Mouse (Mus musculus): ENCODE results near the gene Tmem60.

The Tmem60 gene

GRCm38 (mm10) chr5:20881915-20882800 is at the start of gene Tmem60, which contains the start of gene Phtf2:
Gene Tmem60, plus strand, starts transcription at chr5:20882191.
Gene Phtf2, minus strand, starts transcription at chr5:20882124.
- peak; percentile 99 for DNase-seq (ENCODE audit: low spot score in 2 of 2)

GRCm38 (mm10) chr5:20834399-20834798 is 47.6 kb upstream of the Tmem60 start:
- DNase-seq (ENCODE audit: low spot score in 2 of 2): no peak

- no peak for DNase-seq (ENCODE audit: low spot score in 2 of 2)
Observed at GRCm38 (mm10) chr5:20837082-20837481, 44.9 kb upstream of the Tmem60 start.

GRCm38 (mm10) chr5:20843405-20843804 is 38.6 kb upstream of the Tmem60 start:
- no peak for DNase-seq (ENCODE audit: low spot score in 2 of 2)

GRCm38 (mm10) chr5:20843816-20844215 is 38.2 kb upstream of the Tmem60 start:
- DNase-seq (ENCODE audit: low spot score in 2 of 2): no peak

- DNase-seq (ENCODE audit: low spot score in 2 of 2): no peak
Observed at GRCm38 (mm10) chr5:20847010-20847409, 35.0 kb upstream of the Tmem60 start.

- DNase-seq (ENCODE audit: low spot score in 2 of 2): no peak
Observed at GRCm38 (mm10) chr5:20855066-20855465, 26.9 kb upstream of the Tmem60 start.

GRCm38 (mm10) chr5:20858404-20858803 is 23.6 kb upstream of the Tmem60 start:
- DNase-seq (ENCODE audit: low spot score in 2 of 2): no peak

GRCm38 (mm10) chr5:20860565-20860964 is 21.4 kb upstream of the Tmem60 start:
- no peak for DNase-seq (ENCODE audit: low spot score in 2 of 2)

- no peak for DNase-seq (ENCODE audit: low spot score in 2 of 2)
Observed at GRCm38 (mm10) chr5:20861901-20862300, 20.1 kb upstream of the Tmem60 start.

- DNase-seq (ENCODE audit: low spot score in 2 of 2): no peak
Observed at GRCm38 (mm10) chr5:20864216-20864969, 17.6 kb upstream of the Tmem60 start.

GRCm38 (mm10) chr5:20865193-20865755 is 16.7 kb upstream of the Tmem60 start:
- DNase-seq (ENCODE audit: low spot score in 2 of 2): no peak

- DNase-seq (ENCODE audit: low spot score in 2 of 2): no peak
Observed at GRCm38 (mm10) chr5:20873146-20873545, 8.8 kb upstream of the Tmem60 start.

GRCm38 (mm10) chr5:20876934-20877426 is 5.0 kb upstream of the Tmem60 start:
- DNase-seq (ENCODE audit: low spot score in 2 of 2): no peak

- DNase-seq (ENCODE audit: low spot score in 2 of 2): no peak
Observed at GRCm38 (mm10) chr5:20880386-20880785, 1.6 kb upstream of the Tmem60 start.

GRCm38 (mm10) chr5:20880797-20881775 is 905 bp upstream of the Tmem60 start:
- DNase-seq (ENCODE audit: low spot score in 2 of 2): peak; percentile 64 to 67

- DNase-seq (ENCODE audit: low spot score in 2 of 2): no peak
Observed at GRCm38 (mm10) chr5:20884036-20884620, 2.1 kb downstream of the Tmem60 start.

- no peak for DNase-seq (ENCODE audit: low spot score in 2 of 2)
Observed at GRCm38 (mm10) chr5:20897446-20898167, 15.6 kb downstream of the Tmem60 start.

- no peak for DNase-seq (ENCODE audit: low spot score in 2 of 2)
Observed at GRCm38 (mm10) chr5:20904647-20905046, 22.7 kb downstream of the Tmem60 start.

- no peak for DNase-seq (ENCODE audit: low spot score in 2 of 2)
Observed at GRCm38 (mm10) chr5:20905437-20905836, 23.4 kb downstream of the Tmem60 start.

Measured in right cerebral cortex, postnatal 10 days (tissue).